Mouse (Mus musculus) cerebellum, adult 2 months (tissue): ENCODE measurements around the gene Ankrd54.

Experiments
- CTCF ChIP-seq: fragments of 200-500 bp; IDR thresholded peaks from 2 replicates; pipeline ENCODE4 v1.5.1; 2011; ENCODE audit warnings: low read depth, mild to moderate bottlenecking, control low read depth, low read length, moderate library complexity, borderline replicate concordance; ENCODE audit not compliant: insufficient read depth
- POLR2A ChIP-seq: fragments of 200-500 bp; IDR thresholded peaks from 2 replicates; pipeline ENCODE4 v1.6.1; 2011; ENCODE audit warnings: low read length, control low read depth, borderline replicate concordance; ENCODE audit not compliant: insufficient read depth

DNA sequence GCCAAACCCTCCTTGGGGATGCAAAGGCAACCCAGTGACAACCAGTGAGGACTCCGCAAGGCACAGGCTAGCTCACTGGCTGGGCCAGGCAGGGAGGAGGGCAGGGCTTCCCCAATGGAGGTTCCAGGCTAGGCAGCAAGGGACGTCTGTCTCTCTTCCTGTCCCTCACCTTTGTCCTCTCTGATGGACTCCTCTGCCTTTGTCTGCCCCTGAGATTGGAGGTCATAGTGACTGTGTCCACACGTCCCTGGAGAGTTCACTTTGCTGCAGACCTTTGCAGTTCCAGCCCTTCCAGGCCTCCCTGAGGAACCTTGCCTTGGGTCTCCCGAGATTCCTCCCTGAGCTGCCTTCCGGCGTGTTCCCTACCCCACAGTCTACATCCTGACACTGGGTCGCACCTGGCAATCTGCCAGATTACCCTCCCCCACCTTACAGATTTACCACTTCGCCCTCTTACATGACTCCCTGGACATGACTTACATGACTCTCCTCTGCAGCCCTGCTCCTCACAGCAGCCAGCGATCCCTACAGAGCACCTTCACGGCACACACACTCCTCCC is 39.9 kb downstream of the Ankrd54 start:
- TF ChIP-seq CTCF (no peak), POLR2A (no peak)
